Mouse (Mus musculus): ENCODE data around the gene Sgcg.

- no peak for TF ChIP-seq CTCF (IDR thresholded peaks at IDR 0.05; ENCODE audit: borderline replicate concordance, insufficient read depth, low read length)
- TF ChIP-seq POLR2A (IDR thresholded peaks at IDR 0.05; ENCODE audit: low read depth, low read length) = no peak
Measured at GRCm38 (mm10) chr14:61221166-61221565, 37.1 kb downstream of the Sgcg start.
